Mouse (Mus musculus): ENCODE results near the gene Ssbp3.

DNA sequence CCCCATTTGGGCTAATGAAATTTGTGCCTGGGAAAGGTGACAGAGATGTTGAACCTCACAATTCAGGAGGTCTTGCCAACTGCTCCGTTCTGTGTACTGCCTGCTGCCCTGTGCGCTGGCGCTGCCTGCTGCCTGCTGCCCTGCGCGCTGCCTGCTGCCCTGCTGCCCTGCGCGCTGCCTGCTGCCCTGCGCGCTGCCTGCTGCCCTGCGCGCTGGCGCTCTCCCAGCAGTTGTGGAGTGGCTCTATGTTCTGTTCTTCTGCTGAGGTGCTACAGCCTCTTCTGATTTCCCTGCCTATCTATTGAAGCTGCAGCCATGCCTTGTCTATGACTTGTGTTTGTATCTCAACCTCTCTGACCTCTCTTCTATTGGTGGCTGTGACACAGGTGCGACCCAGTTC lies 134.7 kb downstream of the Ssbp3 start:
- TF ChIP-seq CTCF (IDR thresholded peaks at IDR 0.05; ENCODE audit: extremely low read depth, insufficient read depth, insufficient read length, insufficient replicate concordance) (no peak), POLR2A (IDR thresholded peaks at IDR 0.05; ENCODE audit: low read depth, low read length) (no peak)

All from spleen, adult 2 months (tissue).